Mouse (Mus musculus) hindlimb bud, embryonic 11.5 days (tissue): ENCODE data around the gene 1700016C15Rik.

Experiments
- DNase-seq: peaks from one replicate; pipeline ENCODE4 v3.0.0-alpha.2; 2012; ENCODE audit warnings: low read depth, low spot score; ENCODE audit errors: extremely low spot score

1700016C15Rik gene

DNA sequence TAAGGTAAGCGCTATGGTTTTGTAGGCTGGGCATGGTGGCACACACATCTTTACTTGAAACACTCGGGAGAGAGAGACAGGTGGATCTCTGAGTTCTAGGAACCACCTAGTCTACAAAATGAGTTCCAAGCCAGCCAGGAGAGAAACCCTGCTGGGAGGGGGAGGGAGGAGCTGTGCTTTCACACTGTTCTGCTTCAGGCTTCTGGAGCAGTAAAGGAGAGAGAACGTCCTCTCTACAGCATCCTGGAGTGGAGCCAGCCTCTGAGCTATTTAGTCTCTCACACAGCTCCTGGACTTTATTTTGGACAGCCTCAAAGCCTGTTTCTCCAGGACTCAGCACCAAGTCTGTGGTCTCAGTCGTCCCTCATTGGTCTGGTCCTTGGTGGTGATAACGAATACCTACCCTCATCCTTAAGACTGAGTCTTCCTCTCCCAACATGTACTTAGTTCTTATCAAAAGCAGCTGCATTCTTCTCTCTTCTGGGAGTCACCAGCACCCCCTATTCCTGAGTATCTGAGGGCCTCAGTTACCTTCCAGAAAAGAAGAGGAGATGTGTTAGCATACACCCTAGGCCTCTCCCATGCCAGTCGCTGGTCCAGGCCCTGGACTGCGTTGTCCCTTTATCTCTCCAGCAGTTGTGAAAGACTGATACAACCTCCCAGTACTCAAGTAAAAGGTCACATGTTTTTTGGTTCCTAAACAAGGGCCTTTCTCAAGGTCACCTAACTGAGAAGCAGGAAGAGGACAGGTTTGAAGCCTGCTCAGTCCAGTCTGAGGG, 12.4 kb upstream of the 1700016C15Rik start:
- DNase-seq, result no peak

DNA sequence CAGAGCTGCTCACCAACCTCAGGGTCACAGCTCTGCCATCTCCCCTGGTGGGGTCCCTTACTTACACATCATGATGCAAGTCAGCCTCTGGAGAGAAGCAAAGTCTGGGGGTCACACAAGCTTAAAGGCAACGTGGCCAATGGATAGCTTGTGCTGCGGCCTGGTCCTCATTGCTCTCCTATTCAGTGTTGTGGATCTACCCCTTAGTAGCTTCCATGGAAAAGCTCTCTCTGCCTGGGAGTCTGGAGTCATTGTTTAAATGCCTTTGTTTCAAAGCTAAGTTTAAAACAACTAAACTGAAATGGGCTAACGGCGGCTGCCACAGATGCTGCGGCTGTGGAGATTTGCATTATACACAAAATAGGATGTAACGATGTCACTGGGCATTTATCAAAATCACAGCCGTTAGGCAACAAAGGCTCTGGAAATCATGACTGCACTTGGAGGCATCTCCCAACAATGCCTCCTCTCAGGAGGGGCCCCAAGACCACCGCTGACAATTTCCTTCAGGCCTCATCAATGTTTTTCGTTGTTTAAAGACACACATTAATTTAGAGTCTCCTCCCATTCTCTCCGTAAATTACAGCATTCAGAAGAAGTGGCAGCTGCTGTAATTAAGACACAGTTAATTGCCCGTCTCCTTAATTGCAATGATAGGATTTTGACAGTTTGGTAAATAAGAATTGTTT, 11.1 kb upstream of the 1700016C15Rik start:
- DNase-seq, result no peak

DNA sequence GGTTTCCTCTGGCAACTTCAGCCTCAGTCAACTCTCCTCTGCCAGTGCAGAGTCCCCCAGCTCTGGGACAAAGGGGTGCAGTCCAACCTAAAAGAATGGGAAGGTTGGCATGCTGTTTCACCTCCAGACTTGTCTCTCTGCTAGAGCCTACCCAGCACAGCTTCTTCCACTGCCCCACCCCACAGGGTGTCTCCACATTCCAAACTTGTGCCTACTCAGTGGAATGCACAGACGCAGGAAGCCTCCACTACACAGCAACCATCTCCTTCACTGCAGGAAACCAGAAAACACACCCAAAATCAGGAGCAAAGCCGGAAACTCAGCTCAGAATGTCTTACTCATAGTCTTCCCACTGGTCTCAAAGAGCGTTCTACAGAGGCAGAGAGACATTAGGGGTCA, 10.6 kb upstream of the 1700016C15Rik start:
- no peak for DNase-seq

DNA sequence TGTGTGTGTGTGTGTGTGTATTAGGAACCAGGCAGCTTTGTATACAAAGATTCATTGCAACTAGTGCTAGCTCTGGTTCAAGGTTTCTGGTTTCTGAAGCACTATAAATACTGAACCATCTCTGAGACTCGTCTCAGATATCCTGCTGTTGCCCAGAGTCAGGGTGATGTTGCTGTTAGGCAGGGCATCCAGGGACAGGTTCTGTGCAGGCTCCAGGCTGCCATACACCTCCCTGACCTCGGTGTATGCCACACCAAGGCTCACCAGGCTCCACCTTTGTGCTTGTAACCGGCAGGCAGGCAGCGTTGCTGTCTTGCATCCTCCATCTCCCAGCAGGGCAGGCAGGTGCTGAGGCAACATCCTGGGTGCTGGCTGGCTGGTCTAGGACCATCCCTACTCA, 5.8 kb upstream of the 1700016C15Rik start:
- no peak for DNase-seq

DNA sequence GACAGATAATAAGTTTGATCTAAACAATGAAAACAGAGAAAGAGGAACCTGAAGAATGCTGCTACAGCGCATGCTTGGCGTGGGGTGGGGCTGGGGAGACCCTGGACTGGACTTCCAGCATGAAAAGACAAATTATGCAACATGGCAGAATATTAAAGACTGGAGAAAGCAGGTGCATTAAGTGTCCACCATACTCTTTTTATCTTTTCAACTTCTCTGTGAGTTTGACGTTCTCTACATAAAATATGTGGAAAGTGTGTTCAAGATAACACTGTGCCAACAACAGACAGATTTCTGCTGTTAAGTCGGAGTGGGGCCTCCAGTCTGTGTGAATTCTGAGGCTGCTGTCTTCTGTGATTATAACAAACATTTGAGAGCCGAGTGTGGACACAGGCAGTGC, 2.7 kb upstream of the 1700016C15Rik start:
- DNase-seq, result no peak

DNA sequence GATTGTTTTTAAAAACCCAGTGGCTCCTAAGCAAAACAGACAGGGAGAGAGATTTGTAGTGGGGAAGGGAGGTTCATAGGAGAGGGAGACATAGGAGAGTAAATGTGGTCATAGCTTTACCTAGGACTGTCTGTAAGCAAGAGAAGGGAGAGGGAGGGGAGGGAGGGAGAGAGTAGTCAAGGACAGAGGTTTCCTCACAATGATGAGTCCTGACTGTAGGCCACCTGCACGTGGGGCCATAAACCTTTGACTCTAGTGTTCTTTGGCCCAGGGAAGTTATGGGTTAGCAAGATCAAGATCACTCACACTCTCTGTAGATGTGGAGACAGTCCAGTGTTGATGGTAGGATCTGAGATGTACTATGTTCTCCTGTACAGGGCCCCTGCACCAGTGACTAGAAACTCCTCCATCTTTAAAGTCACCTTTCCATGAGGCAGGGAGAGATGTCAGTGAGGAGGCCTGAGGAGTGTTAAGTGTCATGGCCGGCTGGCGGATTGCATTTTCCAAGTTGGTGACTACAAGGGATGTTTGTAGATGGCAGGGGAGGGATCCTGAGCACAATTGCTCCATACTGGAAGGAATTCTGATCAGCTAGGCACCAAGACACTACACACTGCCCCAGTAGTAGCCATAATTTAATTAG, 1.6 kb upstream of the 1700016C15Rik start:
- DNase-seq, result no peak

DNA sequence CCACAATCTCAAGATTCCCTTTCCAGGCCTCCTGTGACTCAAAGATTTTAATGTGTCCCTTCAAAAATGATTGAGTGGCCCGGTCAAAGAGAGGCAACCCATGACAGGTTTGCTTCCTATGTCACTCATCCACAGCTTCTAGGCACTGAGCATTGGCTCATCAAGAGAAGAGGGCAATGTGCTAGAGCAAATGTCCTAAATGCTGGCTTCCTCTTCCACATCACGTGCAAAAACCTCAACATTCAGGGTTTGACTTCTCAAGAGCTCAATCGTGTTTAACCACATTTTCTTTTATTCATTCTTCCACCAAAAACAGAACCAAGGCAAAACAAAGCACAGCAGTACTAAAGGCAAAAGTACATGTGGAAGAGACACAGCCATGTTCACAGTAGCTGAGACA, 2.4 kb downstream of the 1700016C15Rik start:
- DNase-seq, result no peak

DNA sequence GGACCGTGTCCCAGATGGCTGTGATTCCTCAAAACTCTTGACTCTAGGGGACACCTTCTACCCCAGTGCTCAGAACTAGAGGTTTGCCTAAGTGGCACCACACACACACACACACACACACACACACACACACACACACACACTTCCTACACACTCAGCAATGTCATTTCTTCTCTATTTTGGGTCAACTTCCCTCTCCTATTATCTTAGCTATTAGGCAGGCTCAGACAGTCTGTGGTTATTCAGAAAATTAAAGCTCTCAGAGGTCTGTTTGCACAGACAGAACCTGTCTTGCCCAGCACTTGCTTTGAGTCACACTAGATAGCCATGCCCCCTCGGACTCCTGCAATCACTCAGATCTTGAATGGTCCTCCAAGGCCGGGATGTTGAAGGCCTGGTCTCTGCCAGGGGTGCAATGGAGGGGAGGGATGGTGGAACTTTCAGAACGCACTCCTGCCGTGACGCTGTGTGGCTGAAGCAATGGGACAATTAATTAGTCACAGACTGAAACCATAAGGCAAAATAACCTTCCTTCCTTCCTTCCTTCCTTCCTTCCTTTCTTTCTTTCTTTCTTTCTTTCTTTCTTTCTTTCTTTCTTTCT, 8.0 kb downstream of the 1700016C15Rik start:
- no peak for DNase-seq

DNA sequence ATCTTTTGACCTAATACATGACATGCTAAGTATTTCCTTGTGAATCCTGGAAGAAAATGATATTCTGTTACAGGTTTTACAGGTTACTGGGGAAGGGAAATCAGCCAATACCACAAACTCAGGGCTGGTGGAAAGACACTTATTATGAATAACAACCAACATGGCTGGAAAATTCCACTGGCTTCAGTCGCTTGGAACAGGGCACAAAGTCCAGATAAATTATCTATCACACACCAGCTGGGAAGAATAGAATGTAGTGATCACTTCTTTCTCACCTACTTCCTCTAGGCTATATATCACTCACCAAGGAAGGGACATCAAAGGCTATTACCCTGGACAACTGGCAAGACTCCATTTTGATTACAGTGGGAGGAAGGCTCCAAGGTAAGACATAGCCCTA, 11.1 kb downstream of the 1700016C15Rik start:
- no peak for DNase-seq

DNA sequence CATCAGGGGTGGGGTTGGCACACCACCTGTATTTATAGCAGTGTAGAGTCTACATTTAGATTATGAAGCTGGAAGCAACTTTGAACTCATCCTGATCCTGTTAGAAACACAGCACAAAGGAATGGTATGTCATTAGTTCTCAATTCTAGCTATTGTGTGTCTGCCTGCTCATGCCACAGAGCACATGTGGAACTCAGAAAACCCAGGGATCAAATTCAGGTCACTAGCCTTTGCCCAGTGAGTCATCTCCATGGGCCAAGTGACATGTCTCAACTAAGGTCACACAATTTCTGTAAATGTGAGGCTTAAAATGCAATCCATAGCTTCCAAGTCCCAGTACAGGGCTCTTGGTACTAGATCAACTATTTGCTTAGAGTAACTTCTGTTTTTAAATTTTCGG, 12.5 kb downstream of the 1700016C15Rik start:
- no peak for DNase-seq

DNA sequence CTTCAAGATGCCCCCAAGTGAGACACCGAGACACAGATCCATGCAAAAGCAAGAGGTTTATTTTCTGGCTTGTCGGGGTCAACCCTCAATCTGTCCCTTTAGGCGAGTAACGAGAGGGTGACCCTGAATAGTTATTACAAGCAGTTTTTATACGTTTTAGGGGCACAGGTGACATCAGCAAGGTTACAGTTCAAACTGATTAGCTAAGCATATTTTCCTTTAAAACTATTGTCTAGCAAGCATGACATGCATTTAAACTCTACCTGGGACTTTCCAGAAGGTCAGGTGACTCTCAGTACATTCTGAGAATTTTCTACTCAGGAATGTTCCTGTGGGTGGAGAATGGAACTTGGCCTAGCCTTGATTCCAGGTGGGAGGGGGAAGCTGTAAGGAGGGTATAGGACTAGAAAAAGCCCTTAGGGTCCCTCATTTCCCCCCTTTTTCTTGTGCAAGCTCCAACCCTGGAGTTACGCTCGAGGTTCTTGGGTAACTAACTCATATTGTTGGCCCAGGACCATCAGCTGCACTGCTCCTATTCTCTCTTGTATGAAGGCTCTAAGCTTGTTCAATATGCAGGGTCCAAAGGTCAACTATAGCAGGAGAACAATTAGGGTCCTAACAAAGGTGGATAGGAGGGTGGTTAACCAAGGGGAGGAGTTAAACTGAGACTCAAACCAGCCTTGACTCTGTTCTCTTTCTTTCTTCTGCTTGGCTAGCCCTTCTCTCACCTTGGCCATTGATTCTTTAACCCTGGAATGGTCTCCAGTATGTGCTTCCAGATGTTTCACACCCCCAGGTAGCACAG, 15.1 kb downstream of the 1700016C15Rik start:
- DNase-seq, result no peak

DNA sequence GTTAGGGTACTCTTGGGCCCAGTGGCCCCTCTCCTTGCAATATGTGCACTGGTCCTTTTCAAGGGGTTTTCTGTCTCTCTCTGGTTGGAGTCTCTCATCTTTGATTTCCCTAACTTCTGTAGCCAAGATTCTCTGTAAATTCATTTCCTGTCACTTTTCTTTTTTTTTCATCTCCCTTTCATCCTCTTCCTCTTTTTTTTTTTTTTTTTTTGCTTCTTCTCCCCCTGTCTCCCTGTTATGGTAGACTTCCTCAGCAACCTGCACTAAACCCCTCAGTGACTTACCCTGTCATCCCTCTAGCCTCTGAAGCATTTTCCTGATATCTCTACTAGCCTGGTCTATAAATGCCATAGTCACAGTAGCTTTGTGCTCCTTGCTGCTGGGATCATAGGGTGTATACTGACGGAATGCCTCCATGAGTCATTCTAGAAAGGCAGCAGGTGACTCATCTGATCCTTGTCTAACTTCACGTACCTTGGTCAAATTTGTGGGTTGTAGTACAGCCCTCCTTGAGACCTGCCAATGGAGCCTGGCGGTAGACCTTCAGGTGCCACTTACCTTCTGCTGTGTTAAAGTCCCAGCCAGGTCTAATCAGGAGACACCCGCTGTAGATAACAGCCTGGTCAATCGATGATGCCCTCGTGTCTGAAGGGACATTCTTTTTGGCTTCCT, 18.4 kb downstream of the 1700016C15Rik start:
- DNase-seq, result no peak

DNA sequence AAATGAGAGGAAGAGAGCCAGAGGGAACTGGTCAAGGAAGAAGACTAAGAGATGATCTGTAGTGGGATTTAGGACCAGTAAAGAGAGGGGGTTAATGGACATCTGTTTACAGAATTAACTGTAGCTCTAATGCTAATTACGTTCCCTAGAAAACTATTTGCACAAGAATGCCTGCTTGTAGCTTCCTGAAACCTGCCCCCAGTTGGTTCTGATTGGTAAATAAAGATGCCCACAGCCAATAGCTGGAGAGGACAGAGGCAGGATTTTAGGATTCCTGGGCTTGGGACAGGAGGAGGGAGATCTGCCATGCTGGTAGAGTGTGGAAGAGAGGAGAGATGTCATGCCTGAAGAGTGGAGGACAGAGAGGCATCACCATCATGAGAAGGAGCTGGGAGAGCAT, 23.9 kb downstream of the 1700016C15Rik start:
- no peak for DNase-seq

DNA sequence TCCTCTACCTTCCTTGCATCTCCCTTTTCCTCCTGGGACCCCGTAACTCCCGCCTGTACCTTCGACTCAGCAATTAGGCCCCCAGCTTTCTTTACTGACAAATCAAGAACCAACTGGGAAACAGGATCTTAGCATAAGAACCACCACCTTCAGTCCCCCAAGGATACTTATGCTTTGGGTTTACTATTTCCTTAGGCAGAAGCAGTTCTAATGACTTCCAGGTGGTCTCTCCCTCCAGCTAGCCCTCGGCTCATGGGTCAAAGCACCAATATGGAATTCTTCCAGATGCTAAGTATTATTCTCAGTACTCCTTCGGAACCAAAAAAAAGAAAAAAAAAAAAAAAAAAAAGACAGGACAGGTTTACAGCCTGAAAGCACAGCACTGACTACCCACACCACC, 27.6 kb downstream of the 1700016C15Rik start:
- peak; percentile 41 for DNase-seq

DNA sequence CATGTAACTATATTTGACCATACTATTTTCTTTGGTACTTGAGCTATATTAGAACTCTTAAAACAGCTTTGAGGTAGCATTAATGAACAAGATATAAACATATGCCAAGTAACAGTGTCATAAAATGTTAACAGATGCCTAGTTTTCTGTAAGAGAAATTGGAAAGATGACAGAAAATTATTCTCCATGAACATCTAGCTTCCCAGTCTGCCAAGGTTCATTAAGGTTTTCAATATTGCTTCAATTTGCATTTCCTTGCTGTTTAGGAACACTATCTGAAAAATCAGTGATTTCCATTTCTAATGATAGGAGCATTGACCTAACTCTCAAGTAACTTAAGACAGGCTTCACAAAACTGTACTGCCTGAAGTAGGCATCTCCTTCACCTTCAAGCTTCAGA, 39.3 kb downstream of the 1700016C15Rik start:
- DNase-seq, result no peak

DNA sequence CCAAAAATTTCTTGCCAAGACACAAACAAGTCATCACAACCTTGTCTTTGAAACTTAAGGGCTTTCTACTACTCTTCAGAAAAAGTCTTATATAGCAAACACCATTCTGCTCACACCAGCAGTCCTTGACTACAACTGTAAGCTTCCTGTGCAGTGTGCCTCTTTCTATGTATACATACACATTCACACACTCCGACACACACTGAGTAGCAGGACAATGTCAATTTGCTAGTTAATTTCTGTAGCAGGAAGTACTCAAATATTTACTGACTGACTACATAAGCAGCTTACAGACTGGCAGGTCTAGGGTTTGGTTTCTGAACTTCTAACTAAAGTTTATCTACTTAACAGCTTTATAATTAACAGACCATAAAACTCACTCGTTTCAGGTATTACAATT, 47.8 kb downstream of the 1700016C15Rik start:
- no peak for DNase-seq

DNA sequence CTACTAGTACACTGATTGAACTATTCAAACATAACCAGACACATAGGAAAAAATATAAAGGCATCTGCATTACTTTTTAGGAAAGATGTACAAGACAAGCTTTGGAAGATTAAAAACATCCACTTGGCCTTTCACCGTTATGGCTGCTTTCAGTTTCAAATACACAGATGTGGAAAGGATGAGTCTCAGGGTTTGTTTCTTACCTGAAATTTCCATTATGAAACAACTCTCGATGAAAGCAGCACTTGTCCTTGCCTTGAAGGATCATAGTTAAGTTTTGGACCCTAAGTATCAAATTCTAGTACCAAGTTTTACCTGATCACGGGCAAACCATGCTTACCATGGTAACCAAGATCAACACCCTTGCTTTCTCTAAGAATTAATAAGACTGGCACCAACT, 63.2 kb downstream of the 1700016C15Rik start:
- no peak for DNase-seq

DNA sequence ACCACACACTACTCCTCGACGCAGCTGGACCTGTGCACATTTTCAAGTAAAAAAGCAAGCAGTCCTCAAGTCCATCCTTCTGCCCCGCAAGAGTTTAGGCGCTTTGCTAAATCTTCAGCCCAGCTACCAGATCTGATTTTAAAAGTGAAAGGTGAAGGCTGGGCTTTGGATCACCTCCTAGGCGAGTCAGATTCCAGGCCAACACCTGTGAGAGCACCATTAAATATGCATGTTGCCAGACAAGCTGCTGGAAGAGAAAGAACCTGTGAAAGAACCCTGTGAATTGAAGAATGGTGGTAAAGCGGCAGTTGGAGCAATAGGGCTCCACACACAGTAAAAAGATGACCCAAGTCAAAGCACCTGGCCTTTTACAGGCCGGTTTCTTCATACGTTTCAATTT, 65.3 kb downstream of the 1700016C15Rik start:
- DNase-seq, result no peak

DNA sequence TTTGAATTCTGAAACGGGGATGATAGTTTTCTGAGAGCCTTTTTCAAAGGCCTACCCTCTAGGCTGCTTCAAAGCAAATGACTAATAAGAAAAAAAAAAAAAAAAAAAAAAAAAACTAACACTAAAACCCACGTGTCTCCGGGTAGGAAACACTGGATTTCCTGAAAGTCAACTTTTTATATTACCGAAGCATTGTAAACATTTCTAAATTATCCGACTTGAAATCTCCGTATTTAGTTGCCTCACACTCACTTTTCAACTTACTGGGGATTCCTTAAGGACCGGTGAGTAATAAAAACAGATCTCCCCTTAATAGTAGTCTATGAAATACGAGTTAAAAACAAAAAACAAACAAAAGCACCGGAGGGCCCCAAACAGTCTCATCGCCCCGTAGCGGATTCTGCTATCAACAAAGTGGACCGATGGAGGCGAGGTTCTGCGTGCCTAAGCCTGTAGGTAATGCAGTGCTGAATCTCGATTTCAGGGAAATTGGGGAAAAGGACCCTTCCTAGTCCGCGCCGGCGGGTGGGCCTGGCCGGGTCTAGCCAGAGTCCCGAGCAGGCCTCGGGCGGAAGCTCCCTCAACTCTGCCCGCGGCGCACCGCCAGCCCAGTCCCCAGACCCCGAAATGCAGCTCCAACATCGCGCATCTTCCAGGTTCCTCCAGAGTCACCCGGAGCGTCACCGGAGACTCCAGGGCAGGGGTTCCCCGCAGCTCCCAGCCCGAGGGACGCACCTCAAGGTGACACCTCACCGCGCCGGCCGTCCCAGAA, 66.0 kb downstream of the 1700016C15Rik start:
- no peak for DNase-seq
